Mouse (Mus musculus) ovary, postnatal 14 days (tissue): ENCODE data around the gene Pigv.

Source experiments
- DNase-seq: peaks from one replicate; pipeline ENCODE4 v3.0.0; 2022; ENCODE audit warnings: low spot score

The Pigv gene

DNA sequence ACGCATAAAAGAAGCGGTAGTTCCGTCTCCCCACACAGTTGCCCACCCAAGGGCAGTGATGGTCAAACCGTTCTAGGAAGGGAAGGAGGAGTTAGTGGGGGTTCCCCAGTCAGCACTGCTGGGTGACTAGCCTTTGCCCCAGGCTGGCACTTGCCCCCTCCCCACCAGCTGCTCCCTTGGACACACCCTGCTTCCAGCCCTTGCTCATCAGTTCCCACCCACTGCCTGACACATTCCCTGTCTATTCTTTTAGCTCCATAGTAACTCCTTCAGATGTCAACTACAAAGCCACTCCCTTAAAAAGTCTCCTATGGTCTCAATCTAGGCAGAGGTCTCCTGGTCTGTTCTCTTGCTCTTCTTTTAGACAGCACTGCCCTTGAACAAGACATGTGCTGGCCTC is 58.6 kb downstream of the Pigv start:
- DNase-seq = no peak

DNA sequence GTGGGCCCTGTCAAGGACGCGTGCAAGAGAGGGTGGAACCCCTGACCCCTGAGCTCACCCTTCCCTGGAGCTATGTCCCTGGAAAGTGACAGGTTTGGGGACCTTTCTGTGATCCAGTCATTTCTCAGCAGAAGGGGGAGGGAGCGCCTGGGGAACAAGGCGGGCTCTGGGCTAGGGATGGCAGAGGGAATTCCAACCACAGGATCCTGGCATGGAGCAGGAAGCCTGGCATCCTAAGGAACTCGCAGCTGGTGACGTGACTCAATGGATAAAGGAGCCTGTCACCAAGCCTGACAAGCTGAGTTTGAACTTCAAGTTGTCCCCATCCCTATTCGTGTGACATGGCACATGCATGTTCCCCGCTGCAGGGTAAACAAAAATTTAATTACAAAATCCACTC is 59.4 kb downstream of the Pigv start:
- DNase-seq = no peak

DNA sequence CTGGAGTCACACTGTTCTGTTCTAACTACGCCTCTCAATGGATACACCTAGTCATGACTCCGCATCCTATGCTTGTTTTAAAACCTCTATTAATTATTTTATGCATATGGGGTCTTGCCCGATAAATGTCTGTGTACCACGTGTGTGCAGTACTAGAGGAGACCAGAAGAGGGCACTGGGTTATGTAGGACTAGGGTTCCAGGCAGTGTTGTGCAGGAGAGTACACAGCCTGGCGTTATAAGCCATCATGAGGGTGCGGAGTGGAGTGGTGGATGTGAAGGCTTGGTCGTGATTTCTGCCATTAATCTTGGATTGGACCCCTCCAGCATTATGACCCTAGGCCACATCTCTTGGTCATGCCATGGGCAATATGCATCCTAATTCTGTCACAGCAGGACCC is 60.0 kb downstream of the Pigv start:
- DNase-seq = no peak

DNA sequence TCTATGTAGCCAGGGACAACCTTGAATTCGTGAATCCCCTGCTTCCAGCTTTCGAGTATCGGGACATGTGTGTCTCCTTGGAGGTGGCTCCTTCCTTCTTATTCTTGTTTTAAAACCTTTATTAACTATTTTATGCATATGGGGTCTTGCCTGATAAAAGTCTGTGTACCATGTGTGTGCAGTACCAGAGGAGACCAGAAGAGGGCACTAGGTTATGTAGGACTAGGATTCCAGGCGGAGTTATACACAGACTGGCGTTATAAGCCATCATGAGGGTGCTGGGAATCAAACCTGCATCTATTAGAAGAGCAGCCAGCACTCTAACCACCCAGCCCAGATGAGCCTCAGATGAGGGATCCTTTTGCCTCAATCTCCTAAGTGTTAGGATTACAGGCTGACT is 60.6 kb downstream of the Pigv start:
- DNase-seq = no peak
